35 mouse cellular contexts compared by ENCODE assay signal in genomic region chr8:122689315-122689714, GRCm38 (mm10). TPM values are rescaled to one million over a fixed set of nuclear protein-coding genes. Genes with fewer than 3 reads are reported as not detected.
A peak's percentile ranks its signal among the peaks of the same experiment; 100 is the strongest.
DNase-seq lines count a peak whose midpoint lies in the region; ATAC-seq and TF ChIP-seq lines count a peak whose summit lies in the region.
"Had no signal": no experiment of that assay in that cellular context is flagged by ENCODE, and none has a peak within 500 bp of the region (broad histone marks: within the 10 kb centered on the region; RNA-seq: fewer than 3 reads in every experiment).

No protein-coding gene starts in this region.

- no peak overlapping the region for H3K4me2 ChIP-seq in liver, embryonic 15.5 days
- no peak overlapping the region for H3K4me2 ChIP-seq in midbrain, embryonic 13.5 days (replicated peaks)
- H3K4me2 ChIP-seq: embryonic facial prominence, embryonic 15.5 days; forebrain, embryonic 12.5 days; heart, embryonic 11.5 days; hindbrain, embryonic 12.5 days; intestine, embryonic 15.5 days; midbrain, embryonic 12.5 days; neural tube, embryonic 15.5 days had no signal

- no peaks in the 10 kb centered on the region for H3K36me3 ChIP-seq in liver, embryonic 15.5 days (replicated peaks)
- no peaks in the 10 kb centered on the region for H3K36me3 ChIP-seq in midbrain, embryonic 13.5 days
- H3K36me3 ChIP-seq: embryonic facial prominence, embryonic 10.5 days; embryonic facial prominence, embryonic 15.5 days; forebrain, embryonic 12.5 days; hindbrain, embryonic 12.5 days; intestine, embryonic 15.5 days; midbrain, embryonic 12.5 days; neural tube, embryonic 15.5 days had no signal

- TF ChIP-seq CTCF in gastrocnemius, adult 2 months (IDR thresholded peaks at IDR 0.05), result no peak

- H3K9me3 ChIP-seq in liver, embryonic 15.5 days (replicated peaks), result no peaks in the 10 kb centered on the region
- H3K9me3 ChIP-seq in midbrain, embryonic 13.5 days, result no peaks in the 10 kb centered on the region
- H3K9me3 ChIP-seq: embryonic facial prominence, embryonic 10.5 days; embryonic facial prominence, embryonic 15.5 days; forebrain, embryonic 12.5 days; hindbrain, embryonic 12.5 days; intestine, embryonic 15.5 days; midbrain, embryonic 12.5 days; neural tube, embryonic 15.5 days had no signal

- H3K4me3 ChIP-seq in liver, embryonic 15.5 days (replicated peaks), result no peak overlapping the region
- no peak overlapping the region for H3K4me3 ChIP-seq in midbrain, embryonic 13.5 days (replicated peaks)
- H3K4me3 ChIP-seq in gastrocnemius, adult 2 months, result no peak overlapping the region
- H3K4me3 ChIP-seq: embryonic facial prominence, embryonic 10.5 days; embryonic facial prominence, embryonic 15.5 days; forebrain, embryonic 12.5 days; hindbrain, embryonic 12.5 days; intestine, embryonic 15.5 days; midbrain, embryonic 12.5 days; neural tube, embryonic 15.5 days had no signal

- H3K27me3 ChIP-seq in liver, embryonic 15.5 days, result peaks cover 9% of the 10 kb centered on the region
- H3K27me3 ChIP-seq in midbrain, embryonic 13.5 days, result peaks cover 13% of the 10 kb centered on the region; the same call in 1 of the 2 replicates
- H3K27me3 ChIP-seq: neural tube, embryonic 15.5 days had no signal

- ATAC-seq in liver, embryonic 15.5 days (ENCODE audit: insufficient read depth), result no peak
- ATAC-seq in monocyte, adult 5-6 weeks (replicated peaks; ENCODE audit: insufficient number of reproducible peaks, low FRiP score, low TSS enrichment, poor library complexity, severe bottlenecking), result peak; percentile 68
- no peak for ATAC-seq in midbrain, embryonic 13.5 days
- ATAC-seq: forebrain, postnatal 0 days; hindbrain, postnatal 0 days; intestine, embryonic 15.5 days had no signal

- peaks cover 97% of the 10 kb centered on the region for H3K4me1 ChIP-seq in liver, embryonic 15.5 days (replicated peaks)
- peaks cover 7% of the 10 kb centered on the region; the same call in 1 of the 2 replicates for H3K4me1 ChIP-seq in midbrain, embryonic 13.5 days (replicated peaks)
- H3K4me1 ChIP-seq: embryonic facial prominence, embryonic 15.5 days; hindbrain, embryonic 12.5 days; intestine, embryonic 15.5 days had no signal

- no peak overlapping the region for H3K9ac ChIP-seq in liver, embryonic 15.5 days
- no peak overlapping the region for H3K9ac ChIP-seq in midbrain, embryonic 13.5 days (replicated peaks)
- H3K9ac ChIP-seq: embryonic facial prominence, embryonic 15.5 days; forebrain, embryonic 12.5 days; forebrain, postnatal 0 days; hindbrain, embryonic 12.5 days; intestine, embryonic 15.5 days; midbrain, embryonic 12.5 days; neural tube, embryonic 15.5 days had no signal

- H3K27ac ChIP-seq in liver, embryonic 15.5 days (replicated peaks), result peak overlapping the region; percentile 11; the same call in 1 of the 2 replicates
- no peak overlapping the region for H3K27ac ChIP-seq in midbrain, embryonic 13.5 days
- H3K27ac ChIP-seq in gastrocnemius, adult 2 months, result no peak overlapping the region
- H3K27ac ChIP-seq: embryonic facial prominence, embryonic 10.5 days; embryonic facial prominence, embryonic 15.5 days; forebrain, embryonic 12.5 days; hindbrain, embryonic 12.5 days; hindbrain, postnatal 0 days; intestine, embryonic 15.5 days; kidney, postnatal 0 days; macrophage; midbrain, embryonic 12.5 days; neural tube, embryonic 15.5 days; stomach, postnatal 0 days had no signal

- intact Hi-C loops in gastrocnemius, adult 2 months (cut with DNase I), result no loop called here

- DNase-seq in heart, adult 11 months, result peak; percentile 91
- DNase-seq in heart, adult 18-20 months, result no peak
- peak; percentile 95 for DNase-seq in MEL-GATA-1-ER (ENCODE audit: extremely low read depth, low read depth)
- DNase-seq in gastrocnemius, adult 2 months, result no peak
- DNase-seq: adrenal gland, postnatal 25 days; cerebellum, adult 18-20 months; cerebellum, postnatal 10 days; forebrain, postnatal 0 days; gastrocnemius, postnatal 10 days; heart, postnatal 36 days; kidney, adult 8-10 months; kidney, postnatal 4 days; layer of hippocampus, postnatal 36 days; left cerebral cortex, postnatal 4 days; lung, adult 2 months; lung, postnatal 10 days; retina, postnatal 1 day; right cerebral cortex, postnatal 14 days; thymus, adult 2 months; thymus, postnatal 36 days had no signal

- 46% methylated on average over 1 of the region's 1 CpGs for WGBS in liver, embryonic 15.5 days (ENCODE audit: insufficient replicate concordance)
- WGBS in midbrain, embryonic 13.5 days, result 77% methylated on average over 1 of the region's 1 CpGs

RNA-seq across cellular contexts. Expression of gene Cbfa2t3, which starts 9.6 kb away (rescaled TPM):
- 10 to 100 TPM; 18.7 to 20.4 TPM for total RNA-seq in heart, adult 18-20 months (2021)
- 3.5 and 3.6 TPM in 2 replicates for polyA plus RNA-seq in liver, embryonic 15.5 days (2015; fragmentation: Nextera tagmentation; extraction: Ambion mirVana)
- total RNA-seq in monocyte, adult 5-6 weeks (2017), result 21.2 to 48.6 TPM (median 32.6 TPM) in 3 replicates
- polyA plus RNA-seq in midbrain, embryonic 13.5 days (2015; fragmentation: Nextera tagmentation; extraction: Ambion mirVana), result 20.2 and 20.9 TPM in 2 replicates
- total RNA-seq in gastrocnemius, adult 2 months (2021), result 10 to 100 TPM; 18.8 to 23.4 TPM

Comparison
In these comparisons a context has a peak if more than half of its experiments do, and no peak if none do; other contexts are left out.
1. DNase-seq: peak in heart, adult 11 months (single experiment) and MEL-GATA-1-ER (single experiment); none in heart, adult 18-20 months (0 of 2) and gastrocnemius, adult 2 months (single experiment).